Mouse (Mus musculus): ENCODE results near the gene Brinp2. TPM values are rescaled to one million over a fixed set of nuclear protein-coding genes. Genes with fewer than 3 reads are reported as not detected.

The Brinp2 gene
- total RNA-seq, 2 experiments from 2014 or later: not detected

GRCm38 (mm10) chr1:158228687-158229224, 127.4 kb downstream of the Brinp2 start:
- ATAC-seq (replicated peaks; ENCODE audit: poor library complexity, severe bottlenecking): no peak

- ATAC-seq (replicated peaks; ENCODE audit: poor library complexity, severe bottlenecking): no peak
Measured at GRCm38 (mm10) chr1:158227239-158227638, 128.9 kb downstream of the Brinp2 start.

- ATAC-seq (replicated peaks; ENCODE audit: poor library complexity, severe bottlenecking): no peak
Measured at GRCm38 (mm10) chr1:158226689-158227088, 129.4 kb downstream of the Brinp2 start.

DNA sequence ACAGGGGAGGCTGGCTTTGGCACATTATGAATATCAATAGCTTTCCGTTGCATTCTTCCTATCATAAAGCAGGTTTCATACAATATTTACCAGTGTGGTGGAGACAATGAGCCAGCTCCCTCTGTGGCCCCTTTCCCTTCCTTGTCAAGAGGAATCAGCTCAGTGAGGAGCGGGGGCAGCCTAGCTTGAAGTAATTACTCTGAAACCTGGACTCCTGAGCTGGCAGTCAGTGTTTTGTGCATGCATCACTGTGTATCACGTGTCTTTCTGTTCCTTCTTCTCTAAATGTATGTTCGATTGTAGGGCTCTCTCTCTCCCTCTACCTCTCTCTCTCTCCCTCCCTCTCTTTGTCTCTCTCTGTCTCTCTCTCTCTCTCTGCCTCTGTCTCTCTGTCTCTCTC, 135.1 kb downstream of the Brinp2 start:
- ATAC-seq (replicated peaks; ENCODE audit: poor library complexity, severe bottlenecking): no peak

- ATAC-seq (replicated peaks; ENCODE audit: poor library complexity, severe bottlenecking): no peak
Measured at GRCm38 (mm10) chr1:158220148-158220547, 136.0 kb downstream of the Brinp2 start.

- ATAC-seq (replicated peaks; ENCODE audit: poor library complexity, severe bottlenecking): no peak
Measured at GRCm38 (mm10) chr1:158218750-158219149, 137.4 kb downstream of the Brinp2 start.

DNA sequence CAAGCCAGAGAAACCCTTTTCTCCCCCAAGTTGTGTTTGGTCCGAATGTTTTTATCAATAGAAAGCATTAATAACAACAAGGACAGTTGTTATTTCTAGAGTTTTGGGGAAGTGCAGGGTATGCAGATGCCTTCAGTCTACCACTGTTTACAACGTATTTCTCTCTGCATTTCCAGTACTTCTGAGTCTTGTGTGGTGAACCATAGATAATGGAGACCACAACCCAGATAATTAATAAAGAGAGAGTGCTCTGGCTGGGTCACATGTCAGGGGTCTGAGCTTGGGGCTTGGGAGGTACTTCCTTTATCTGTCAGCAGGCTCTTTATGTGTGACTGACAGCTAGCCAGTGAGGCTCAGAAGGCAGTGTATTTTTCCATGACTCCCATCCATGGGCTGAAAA, 137.8 kb downstream of the Brinp2 start:
- no peak for ATAC-seq (replicated peaks; ENCODE audit: poor library complexity, severe bottlenecking)

GRCm38 (mm10) chr1:158215581-158215980, 140.5 kb downstream of the Brinp2 start:
- ATAC-seq (replicated peaks; ENCODE audit: poor library complexity, severe bottlenecking): no peak

- ATAC-seq (replicated peaks; ENCODE audit: poor library complexity, severe bottlenecking): no peak
Measured at GRCm38 (mm10) chr1:158214743-158215142, 141.4 kb downstream of the Brinp2 start.

GRCm38 (mm10) chr1:158213736-158214135, 142.4 kb downstream of the Brinp2 start:
- no peak for ATAC-seq (replicated peaks; ENCODE audit: poor library complexity, severe bottlenecking)

GRCm38 (mm10) chr1:158207620-158208019, 148.5 kb downstream of the Brinp2 start:
- ATAC-seq (replicated peaks; ENCODE audit: poor library complexity, severe bottlenecking): no peak

DNA sequence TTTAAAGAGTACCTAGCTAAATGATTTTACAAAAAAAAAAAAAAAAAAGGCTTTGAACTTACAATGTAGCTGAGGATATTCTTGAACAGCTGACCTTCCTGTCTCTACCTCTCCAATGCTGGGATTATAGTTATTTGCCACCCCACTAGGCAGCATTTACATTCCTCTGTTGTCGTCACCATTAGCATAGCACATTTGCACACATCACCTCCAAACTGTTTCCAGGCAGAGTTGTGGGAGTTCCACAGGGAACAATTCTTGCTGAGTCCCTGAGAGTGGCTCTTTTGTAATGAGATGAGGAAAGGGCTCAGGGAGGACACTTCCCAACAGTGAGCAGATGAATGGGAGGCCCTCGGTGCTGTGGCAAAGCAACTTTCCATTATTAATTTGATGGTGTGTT, 153.2 kb downstream of the Brinp2 start:
- ATAC-seq (replicated peaks; ENCODE audit: poor library complexity, severe bottlenecking): no peak

Other genes with a start within 250 kb of the Brinp2 start
- not detected in 2 replicates for gene Astn1, start 5.9 kb upstream of the Brinp2 start, total RNA-seq (2014; fragmentation: Nextera tagmentation)
- not detected in 2 replicates for gene Astn1, start 5.9 kb upstream of the Brinp2 start, total RNA-seq (2017)